Mouse (Mus musculus) C2C12 (cell line): Measurements from ENCODE around the gene Ammecr1.

ENCODE experiments used
- CEBPB ChIP-seq: IDR thresholded peaks from one replicate; pipeline ENCODE4 v1.6.1; 2011; ENCODE audit warnings: low read depth, mild to moderate bottlenecking, control low read depth, moderate library complexity
- CTCF ChIP-seq: IDR thresholded peaks from one replicate; pipeline ENCODE4 v1.5.1; 2011; ENCODE audit not compliant: control insufficient read depth, insufficient read depth, insufficient read length
- MAX ChIP-seq: IDR thresholded peaks from one replicate; pipeline ENCODE4 v1.6.1; 2011; ENCODE audit warnings: mild to moderate bottlenecking, control low read depth
- MYOD1 ChIP-seq: IDR thresholded peaks from one replicate; pipeline ENCODE4 v1.6.1; 2011; ENCODE audit warnings: low read depth; ENCODE audit not compliant: control insufficient read depth, insufficient read length
- USF1 ChIP-seq: IDR thresholded peaks from one replicate; pipeline ENCODE4 v1.6.1; 2011; ENCODE audit warnings: low read depth, mild to moderate bottlenecking, control low read depth, moderate library complexity

DNA sequence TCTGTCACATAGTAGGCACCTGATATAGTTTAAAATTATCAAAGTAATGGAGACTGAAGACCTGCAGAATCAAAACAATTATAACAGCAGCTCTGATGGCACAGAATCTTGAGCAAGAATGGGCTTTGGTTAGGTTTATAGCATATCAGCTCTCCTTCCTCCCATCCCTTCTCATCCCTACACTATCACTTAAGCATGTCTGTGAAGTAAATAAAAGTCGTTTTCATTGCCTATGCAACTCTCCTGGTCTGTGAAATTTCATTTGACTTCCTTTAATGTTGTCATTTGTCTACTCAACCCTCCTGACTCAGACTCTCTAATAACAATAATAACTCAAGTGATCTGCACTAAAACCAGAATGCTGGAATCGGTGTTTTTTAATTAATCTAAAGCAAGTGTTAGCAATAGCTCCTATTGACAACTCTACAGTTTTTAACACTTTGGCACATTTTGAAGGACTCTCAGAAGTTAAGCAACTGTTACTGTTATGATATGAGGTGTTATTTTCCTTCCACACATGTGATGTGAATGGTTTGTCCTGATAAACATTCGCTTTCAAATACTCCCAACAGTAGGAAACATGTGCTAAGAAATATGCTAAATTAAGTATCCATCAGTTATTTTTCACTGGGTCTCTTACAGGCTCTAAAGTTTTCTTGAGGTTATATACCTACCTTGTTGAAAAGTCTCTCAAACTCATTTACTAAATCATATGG, 37.8 kb upstream of the Ammecr1 start:
- no peak for TF ChIP-seq CTCF
- TF ChIP-seq MAX, result no peak
- TF ChIP-seq USF1, result no peak
- no peak for TF ChIP-seq MYOD1
- TF ChIP-seq CEBPB, result no peak
